Mouse (Mus musculus): Measurements from ENCODE around the gene Gm45808.
A peak's percentile ranks its signal among the peaks of the same experiment; 100 is the strongest.

GRCm38 (mm10) chr7:45451344-45451982 lies 35.1 kb downstream of the Gm45808 start:
- TF ChIP-seq CTCF (IDR thresholded peaks at IDR 0.05; ENCODE audit: control insufficient read depth, insufficient read depth, insufficient replicate concordance, low read depth, low read length): peak; percentile 84; the same call in 1 of the 2 replicates
- TF ChIP-seq POLR2A (IDR thresholded peaks at IDR 0.05; ENCODE audit: control insufficient read depth, low read depth, low read length): no peak
